Mouse (Mus musculus): ENCODE data around the gene Scgb1b20.
"Not testable (repeated sequence)": the region's sequence is repeated elsewhere in the genome, so short reads cannot be mapped to it uniquely, and the experiment has no call there.

The Scgb1b20 gene

DNA sequence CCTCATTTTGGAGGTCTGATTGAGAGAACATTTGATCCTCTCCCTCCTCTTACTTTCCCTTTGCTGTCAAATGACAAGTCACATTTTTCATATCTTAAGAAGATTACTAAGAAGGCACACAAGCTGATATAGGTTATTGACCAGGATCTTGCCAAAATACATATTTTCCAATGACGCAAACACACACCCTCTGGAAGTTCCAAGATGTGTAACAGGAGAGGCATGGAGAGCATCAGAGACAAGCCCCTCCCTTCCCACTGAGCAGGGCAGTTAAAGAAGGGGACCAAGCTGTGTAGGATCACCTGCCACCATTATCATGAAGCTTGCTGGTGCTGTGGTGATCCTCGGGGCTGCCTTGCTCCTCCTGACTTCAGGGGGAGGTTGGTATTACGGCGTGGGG is at the start of gene Scgb1b20:
Scgb1b20 (plus strand) TSS at position 301 of the 400 bp plus-strand sequence.
- not testable (repeated sequence) for DNase-seq

DNA sequence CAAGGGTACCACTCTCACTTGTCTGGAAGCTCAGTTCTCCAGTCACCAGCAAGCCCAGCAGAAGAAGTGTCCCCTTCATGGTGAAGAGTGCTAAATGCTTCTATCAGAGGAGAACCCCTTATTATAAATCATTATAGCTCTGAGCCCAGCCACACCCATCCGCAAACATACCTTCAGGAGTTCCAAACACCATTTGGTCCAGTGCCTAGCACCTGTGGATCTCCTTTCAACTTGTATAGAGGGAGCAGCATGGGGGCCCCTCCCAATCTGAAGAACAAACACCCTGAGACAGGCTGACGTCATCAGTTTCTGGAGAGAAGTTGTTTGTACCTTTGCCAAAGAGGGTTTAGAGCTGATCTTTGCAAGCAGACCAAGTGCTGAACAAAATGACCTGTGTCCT is 6.8 kb upstream of the Scgb1b20 start, which contains the start of gene Scgb2b20:
Scgb2b20 (minus strand) TSS at position 101 of the 400 bp plus-strand sequence.
- not testable (repeated sequence) for DNase-seq

DNA sequence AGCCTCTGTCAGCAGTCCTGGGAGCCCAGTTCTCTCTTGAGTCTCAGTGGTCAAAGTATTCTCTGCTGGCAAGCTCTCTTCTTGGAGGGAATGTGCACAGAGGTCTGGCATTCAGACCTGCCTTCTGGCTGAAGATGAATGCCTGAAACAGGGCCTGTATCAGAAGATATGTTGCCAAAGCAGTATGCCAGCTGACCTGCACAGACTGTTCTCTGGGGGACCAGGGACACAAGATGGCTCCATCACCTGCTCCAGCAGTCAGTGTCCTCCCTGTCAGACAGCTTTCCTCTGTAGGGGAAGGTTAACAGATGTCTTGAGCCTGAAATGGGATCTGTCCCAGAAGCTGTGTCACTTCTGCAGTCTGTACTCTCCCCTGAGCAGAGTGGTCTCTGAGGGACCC is 26.7 kb downstream of the Scgb1b20 start:
- not testable (repeated sequence) for DNase-seq

DNA sequence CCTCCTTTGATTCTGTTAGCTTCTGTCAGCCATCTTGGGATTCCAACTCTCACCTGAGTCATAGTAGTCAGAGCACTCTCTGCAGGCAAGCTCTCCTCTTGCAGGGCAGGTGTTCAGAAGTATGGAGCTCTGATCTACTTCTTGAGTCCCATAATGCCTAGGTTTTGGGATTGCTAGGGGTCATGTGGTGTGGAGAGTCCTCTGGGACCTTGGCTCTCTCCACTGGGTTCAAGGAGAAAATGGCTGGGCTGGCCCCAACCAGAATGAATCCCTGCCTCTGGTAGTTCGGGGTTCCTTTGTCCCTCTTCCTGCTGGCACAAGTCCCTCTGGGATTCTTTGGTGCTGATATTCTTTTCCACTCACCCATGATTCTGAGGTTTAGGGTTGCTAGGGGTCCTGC is 28.6 kb downstream of the Scgb1b20 start:
- DNase-seq = no peak

DNA sequence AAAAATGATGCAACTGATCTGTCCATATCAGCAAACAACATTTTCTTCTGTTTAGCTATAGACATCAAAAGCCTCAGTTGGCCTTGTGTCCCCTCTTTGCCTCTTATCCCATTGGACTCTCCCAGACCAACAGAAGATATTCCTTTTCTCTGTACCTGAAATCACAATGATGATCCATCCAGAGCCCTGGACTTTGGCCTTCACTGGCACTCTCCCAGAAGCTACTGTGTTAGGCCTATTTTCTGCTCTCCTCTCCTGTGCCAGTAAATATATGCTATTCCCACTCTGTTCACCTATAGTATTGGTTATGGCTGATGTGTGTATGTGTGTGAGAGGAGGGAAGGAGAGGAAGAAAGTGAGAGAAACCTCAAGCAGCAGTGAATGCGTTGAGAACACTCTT is 36.6 kb downstream of the Scgb1b20 start:
- not testable (repeated sequence) for DNase-seq
